Mouse (Mus musculus) C2C12 (cell line): Measurements from ENCODE around the gene Vars.

Source experiments
- CTCF ChIP-seq: IDR thresholded peaks from one replicate; pipeline ENCODE4 v1.5.1; 2011; ENCODE audit not compliant: control insufficient read depth, insufficient read depth, insufficient read length
- USF1 ChIP-seq: IDR thresholded peaks from one replicate; pipeline ENCODE4 v1.6.1; 2011; ENCODE audit warnings: low read depth, mild to moderate bottlenecking, control low read depth, moderate library complexity

DNA sequence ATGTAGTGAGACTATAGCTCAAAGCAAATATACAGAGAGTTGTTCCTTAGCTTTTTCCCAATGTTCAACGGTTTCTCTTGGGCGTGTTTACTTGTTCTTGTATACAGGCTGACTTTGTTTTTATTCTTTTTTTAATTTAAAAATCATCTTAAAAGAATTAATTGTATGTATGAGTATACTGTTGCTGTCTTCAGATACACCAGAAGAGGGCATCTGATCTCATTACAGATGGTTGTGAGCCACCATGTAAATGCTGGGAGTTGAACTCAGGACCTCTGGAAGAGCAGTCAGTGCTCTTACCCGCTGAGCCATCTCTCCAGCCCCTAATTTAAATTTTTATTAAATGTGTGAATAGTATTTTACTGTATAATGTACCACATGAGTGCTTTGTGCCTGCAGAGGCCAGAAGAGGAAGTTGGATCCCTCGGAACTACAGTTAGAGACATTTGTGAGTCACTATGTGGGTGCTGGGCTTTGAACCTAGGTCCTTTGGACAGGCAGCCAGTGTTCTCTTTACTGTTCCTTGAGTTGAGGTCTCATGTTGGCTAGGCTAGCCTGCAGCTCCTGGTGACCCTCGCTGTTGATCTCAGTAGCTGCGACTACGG lies 6.7 kb downstream of the Vars start:
- TF ChIP-seq USF1 (no peak), CTCF (no peak)
